Mouse (Mus musculus): ENCODE results near the gene Sepsecs. TPM values are rescaled to one million over a fixed set of nuclear protein-coding genes. Genes with fewer than 3 reads are reported as not detected.

The Sepsecs gene
- polyA plus RNA-seq, 1 experiment = not detected

- no peak for TF ChIP-seq CTCF (IDR thresholded peaks at IDR 0.05; ENCODE audit: insufficient read depth, low read depth, low read length)
- TF ChIP-seq POLR2A (IDR thresholded peaks at IDR 0.05; ENCODE audit: insufficient read depth, low read depth, low read length) = no peak
- Histone ChIP-seq H3K27ac (ENCODE audit: insufficient read depth, low read depth, low read length) (no peak overlapping the region), H3K4me1 (ENCODE audit: control insufficient read depth, insufficient read depth, low read length) (0 out of 2 replicates have a peak, but pooled peaks cover 4% of the 10 kb centered on the region), H3K4me3 (ENCODE audit: insufficient read depth, low read depth, low read length) (no peak overlapping the region)
- WGBS = 48% methylated on average over 4 of the region's 4 CpGs
Measured at GRCm38 (mm10) chr5:52680191-52680590, 10.7 kb upstream of the Sepsecs start.

DNA sequence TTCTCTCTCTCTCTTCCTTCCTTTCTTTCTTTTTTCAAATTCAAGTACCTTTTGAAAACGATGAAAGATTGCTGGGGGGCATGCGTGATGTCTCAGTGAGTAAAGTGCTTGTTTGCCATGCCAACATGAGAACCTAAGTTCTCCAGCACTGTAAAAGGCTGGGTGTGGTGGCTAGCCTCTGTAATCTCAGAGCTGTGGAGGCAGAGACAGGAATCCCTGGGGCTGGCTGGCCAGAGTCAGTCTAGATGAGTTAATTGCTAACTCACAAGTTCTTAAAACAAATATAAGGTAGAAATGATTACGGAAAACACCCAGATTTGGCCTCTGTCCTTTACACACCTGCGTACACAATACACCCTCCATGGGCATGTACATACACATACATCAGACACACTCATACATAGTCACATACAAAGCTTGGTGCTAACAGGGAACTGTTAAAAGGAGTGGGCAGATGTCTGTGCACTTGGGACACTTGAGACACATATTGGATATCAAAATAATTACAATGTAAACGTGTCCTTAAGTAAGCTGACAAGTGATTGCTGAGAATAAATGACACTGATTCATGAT is 9.1 kb upstream of the Sepsecs start:
- Histone ChIP-seq H3K4me1 (ENCODE audit: control insufficient read depth, insufficient read depth, low read length) (0 out of 2 replicates have a peak, but pooled peaks cover 4% of the 10 kb centered on the region), H3K27ac (ENCODE audit: insufficient read depth, low read depth, low read length) (no peak overlapping the region), H3K4me3 (ENCODE audit: insufficient read depth, low read depth, low read length) (no peak overlapping the region)
- TF ChIP-seq CTCF (IDR thresholded peaks at IDR 0.05; ENCODE audit: insufficient read depth, low read depth, low read length) = no peak
- no peak for TF ChIP-seq POLR2A (IDR thresholded peaks at IDR 0.05; ENCODE audit: insufficient read depth, low read depth, low read length)
- WGBS = 87% methylated on average over 5 of the region's 5 CpGs

DNA sequence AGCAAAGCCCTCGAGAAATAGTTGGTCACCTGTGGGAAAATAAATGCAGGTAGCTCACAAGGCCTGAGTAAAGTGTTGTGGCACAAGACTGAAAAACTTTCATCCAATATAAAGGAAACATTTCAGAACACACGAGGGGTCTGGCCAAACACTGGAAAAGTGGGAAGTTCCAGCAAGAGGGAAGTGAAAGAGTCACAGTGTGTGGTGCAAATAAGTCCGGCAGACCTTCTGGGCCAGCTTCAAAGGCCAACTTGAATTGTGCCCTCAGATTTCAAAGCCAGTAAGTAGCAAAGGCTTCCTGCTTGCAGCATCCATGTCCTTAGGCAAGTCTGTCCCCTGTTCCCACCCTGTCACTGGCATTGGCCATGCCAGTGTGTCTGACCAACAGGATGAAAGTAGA is 7.6 kb upstream of the Sepsecs start:
- 0 out of 2 replicates have a peak, but pooled peaks cover 4% of the 10 kb centered on the region for H3K4me1 ChIP-seq (ENCODE audit: control insufficient read depth, insufficient read depth, low read length)
- no peak for TF ChIP-seq CTCF (IDR thresholded peaks at IDR 0.05; ENCODE audit: insufficient read depth, low read depth, low read length)
- 71% methylated on average over 3 of the region's 3 CpGs for WGBS
- no peak overlapping the region for H3K4me3 ChIP-seq (ENCODE audit: insufficient read depth, low read depth, low read length)
- H3K27ac ChIP-seq (ENCODE audit: insufficient read depth, low read depth, low read length) = no peak overlapping the region

- H3K27ac ChIP-seq (ENCODE audit: insufficient read depth, low read depth, low read length) = no peak overlapping the region
- H3K4me3 ChIP-seq (ENCODE audit: insufficient read depth, low read depth, low read length) = no peak overlapping the region
- TF ChIP-seq CTCF (IDR thresholded peaks at IDR 0.05; ENCODE audit: insufficient read depth, low read depth, low read length) (no peak), POLR2A (IDR thresholded peaks at IDR 0.05; ENCODE audit: insufficient read depth, low read depth, low read length) (no peak)
- no peaks in the 10 kb centered on the region for H3K4me1 ChIP-seq (ENCODE audit: control insufficient read depth, insufficient read depth, low read length)
- WGBS = 73% methylated on average over 4 of the region's 4 CpGs
Measured at GRCm38 (mm10) chr5:52674384-52675069, 5.0 kb upstream of the Sepsecs start.

DNA sequence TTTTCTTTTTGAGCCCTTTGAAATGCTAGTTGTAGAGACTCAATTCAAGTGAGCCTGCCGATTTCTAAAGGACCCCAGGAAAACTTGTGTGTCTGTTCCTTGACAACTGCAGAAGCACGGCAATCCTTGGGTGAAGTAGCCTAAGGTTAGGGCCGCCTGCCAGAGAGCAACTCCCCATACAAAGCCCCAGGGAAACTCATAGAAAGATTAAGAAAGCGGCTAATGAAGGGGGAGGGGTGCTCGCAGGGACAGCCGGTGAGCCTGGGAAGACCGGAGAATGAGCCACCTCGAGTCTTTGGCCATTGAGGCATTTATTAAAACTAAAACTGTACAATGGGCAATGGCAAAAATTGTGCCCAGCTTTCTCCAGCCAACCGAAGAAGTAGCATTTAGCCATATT is 3.8 kb upstream of the Sepsecs start:
- no peak overlapping the region for H3K4me3 ChIP-seq (ENCODE audit: insufficient read depth, low read depth, low read length)
- no peaks in the 10 kb centered on the region for H3K4me1 ChIP-seq (ENCODE audit: control insufficient read depth, insufficient read depth, low read length)
- TF ChIP-seq CTCF (IDR thresholded peaks at IDR 0.05; ENCODE audit: insufficient read depth, low read depth, low read length) (no peak), POLR2A (IDR thresholded peaks at IDR 0.05; ENCODE audit: insufficient read depth, low read depth, low read length) (no peak)
- 16% methylated on average over 9 of the region's 9 CpGs for WGBS
- H3K27ac ChIP-seq (ENCODE audit: insufficient read depth, low read depth, low read length) = no peak overlapping the region

DNA sequence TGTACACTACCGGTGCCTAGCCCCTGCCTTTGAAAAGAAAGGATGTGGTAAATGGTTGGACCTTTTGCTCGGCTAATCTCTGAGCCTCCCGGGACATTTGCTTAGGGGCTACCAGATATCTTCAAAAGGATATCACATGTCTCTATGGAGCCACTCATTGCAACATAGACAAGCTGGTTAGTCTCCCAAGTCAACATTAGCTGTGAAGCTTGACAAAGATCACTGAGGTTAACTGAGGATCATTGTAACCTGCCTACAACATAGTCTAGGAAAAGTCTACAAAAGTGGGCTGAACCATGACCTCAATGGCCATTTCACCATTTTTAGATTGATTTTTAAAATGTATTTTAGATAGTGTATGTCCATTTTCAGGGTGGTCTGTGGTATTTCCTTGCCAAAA is 1.2 kb upstream of the Sepsecs start:
- TF ChIP-seq POLR2A (IDR thresholded peaks at IDR 0.05; ENCODE audit: insufficient read depth, low read depth, low read length) (no peak), CTCF (IDR thresholded peaks at IDR 0.05; ENCODE audit: insufficient read depth, low read depth, low read length) (no peak)
- Histone ChIP-seq H3K27ac (ENCODE audit: insufficient read depth, low read depth, low read length) (no peak overlapping the region), H3K4me1 (ENCODE audit: control insufficient read depth, insufficient read depth, low read length) (no peaks in the 10 kb centered on the region), H3K4me3 (ENCODE audit: insufficient read depth, low read depth, low read length) (no peak overlapping the region)
- WGBS = 44% methylated on average over 3 of the region's 3 CpGs

- no peak overlapping the region for H3K4me3 ChIP-seq (ENCODE audit: insufficient read depth, low read depth, low read length)
- no peaks in the 10 kb centered on the region for H3K4me1 ChIP-seq (ENCODE audit: control insufficient read depth, insufficient read depth, low read length)
- TF ChIP-seq POLR2A (IDR thresholded peaks at IDR 0.05; ENCODE audit: insufficient read depth, low read depth, low read length) (no peak), CTCF (IDR thresholded peaks at IDR 0.05; ENCODE audit: insufficient read depth, low read depth, low read length) (no peak)
- H3K27ac ChIP-seq (ENCODE audit: insufficient read depth, low read depth, low read length) = no peak overlapping the region
- 65% methylated on average over 3 of the region's 3 CpGs for WGBS
Measured at GRCm38 (mm10) chr5:52666766-52667165, 2.7 kb downstream of the Sepsecs start.

- Histone ChIP-seq H3K27ac (ENCODE audit: insufficient read depth, low read depth, low read length) (no peak overlapping the region), H3K4me1 (ENCODE audit: control insufficient read depth, insufficient read depth, low read length) (0 out of 2 replicates have a peak, but pooled peaks cover 3% of the 10 kb centered on the region), H3K4me3 (ENCODE audit: insufficient read depth, low read depth, low read length) (no peak overlapping the region)
- 45% methylated on average over 4 of the region's 4 CpGs for WGBS
- no peak for TF ChIP-seq POLR2A (IDR thresholded peaks at IDR 0.05; ENCODE audit: insufficient read depth, low read depth, low read length)
- no peak for TF ChIP-seq CTCF (IDR thresholded peaks at IDR 0.05; ENCODE audit: insufficient read depth, low read depth, low read length)
Measured at GRCm38 (mm10) chr5:52657957-52658356, 11.6 kb downstream of the Sepsecs start.

GRCm38 (mm10) chr5:52657336-52657735 is 12.2 kb downstream of the Sepsecs start:
- WGBS = 94% methylated on average over 5 of the region's 5 CpGs
- no peak overlapping the region for H3K4me3 ChIP-seq (ENCODE audit: insufficient read depth, low read depth, low read length)
- no peak for TF ChIP-seq POLR2A (IDR thresholded peaks at IDR 0.05; ENCODE audit: insufficient read depth, low read depth, low read length)
- TF ChIP-seq CTCF (IDR thresholded peaks at IDR 0.05; ENCODE audit: insufficient read depth, low read depth, low read length) = no peak
- 0 out of 2 replicates have a peak, but pooled peaks cover 3% of the 10 kb centered on the region for H3K4me1 ChIP-seq (ENCODE audit: control insufficient read depth, insufficient read depth, low read length)
- H3K27ac ChIP-seq (ENCODE audit: insufficient read depth, low read depth, low read length) = no peak overlapping the region

All from olfactory bulb, adult 2 months (tissue).